Mouse (Mus musculus) limb, embryonic 10.5 days (tissue): ENCODE results near the gene Gpcpd1. TPM values are rescaled to one million over a fixed set of nuclear protein-coding genes. Genes with fewer than 3 reads are reported as not detected.

ENCODE experiments used
- DNase-seq: peaks from one replicate; pipeline ENCODE4 v3.0.0-alpha.2; 2017; ENCODE audit warnings: low spot score
- H3K27ac ChIP-seq: fragments of 300-500 bp; sonication (generic); 2 replicates; pipeline ENCODE4 v1.5.1; 2016; ENCODE audit warnings: mild to moderate bottlenecking
- H3K27me3 ChIP-seq: fragments of 300-500 bp; sonication (generic); 2 replicates; pipeline ENCODE4 v1.6.1; 2016; ENCODE audit warnings: low read depth, mild to moderate bottlenecking; ENCODE audit not compliant: poor library complexity, severe bottlenecking
- H3K36me3 ChIP-seq: fragments of 300-500 bp; sonication (generic); 2 replicates; pipeline ENCODE4 v1.6.1; 2016; ENCODE audit warnings: mild to moderate bottlenecking, moderate library complexity
- H3K4me1 ChIP-seq: fragments of 300-500 bp; sonication (generic); 2 replicates; pipeline ENCODE4 v1.6.1; 2016
- H3K4me3 ChIP-seq: fragments of 300-500 bp; sonication (generic); 2 replicates; pipeline ENCODE4 v1.5.1; 2016; ENCODE audit warnings: mild to moderate bottlenecking, moderate library complexity
- H3K9me3 ChIP-seq: fragments of 300-500 bp; sonication (generic); replicated peaks from 2 replicates; pipeline ENCODE4 v1.6.1; 2016; ENCODE audit warnings: mild to moderate bottlenecking
- WGBS: fragments of 180-500 bp; shearing (Covaris S2); methylation state at CpG from one replicate; pipeline ENCODE4 v1.1.7; 2016; 5-methylcytosine and 5-hydroxymethylcytosine counted together
- polyA plus RNA-seq: library from polyadenylated mRNA; unstranded; fragments of >200 nt; fragmentation: Nextera tagmentation; extraction: Ambion mirVana; gene quantifications from 2 replicates; pipeline ENCODE4 v1.2.1, GENCODE M21; 2016

Gpcpd1 gene
- polyA plus RNA-seq, 1 experiment from 2014 or later = 29.4 TPM

DNA sequence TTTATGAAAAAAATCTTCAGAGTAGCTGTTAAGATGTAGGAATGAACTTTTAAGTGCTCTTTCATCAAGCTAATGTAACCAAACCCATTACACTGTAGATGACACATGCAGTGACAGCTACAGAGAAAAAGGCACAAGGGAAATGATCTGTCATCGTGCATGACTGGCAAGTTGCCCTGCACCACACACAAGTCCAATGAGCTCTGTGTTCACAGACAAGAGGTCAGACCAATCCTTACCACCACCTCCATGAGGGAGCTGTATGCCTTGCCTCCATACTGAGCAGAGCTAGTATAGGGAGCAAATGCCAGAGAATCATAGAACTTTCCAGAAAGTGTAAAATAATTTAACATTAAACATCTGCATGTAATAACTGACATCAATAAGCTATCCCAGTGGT lies 59.7 kb downstream of the Gpcpd1 start:
- Histone ChIP-seq H3K4me3 (no peak overlapping the region), H3K9me3 (no peaks in the 10 kb centered on the region), H3K27me3 (no peaks in the 10 kb centered on the region), H3K36me3 (peaks cover 38% of the 10 kb centered on the region), H3K27ac (no peak overlapping the region), H3K4me1 (peaks cover 4% of the 10 kb centered on the region; the same call in 1 of the 2 replicates)
- WGBS = 86% methylated on average over 1 of the region's 1 CpGs
- no peak for DNase-seq

DNA sequence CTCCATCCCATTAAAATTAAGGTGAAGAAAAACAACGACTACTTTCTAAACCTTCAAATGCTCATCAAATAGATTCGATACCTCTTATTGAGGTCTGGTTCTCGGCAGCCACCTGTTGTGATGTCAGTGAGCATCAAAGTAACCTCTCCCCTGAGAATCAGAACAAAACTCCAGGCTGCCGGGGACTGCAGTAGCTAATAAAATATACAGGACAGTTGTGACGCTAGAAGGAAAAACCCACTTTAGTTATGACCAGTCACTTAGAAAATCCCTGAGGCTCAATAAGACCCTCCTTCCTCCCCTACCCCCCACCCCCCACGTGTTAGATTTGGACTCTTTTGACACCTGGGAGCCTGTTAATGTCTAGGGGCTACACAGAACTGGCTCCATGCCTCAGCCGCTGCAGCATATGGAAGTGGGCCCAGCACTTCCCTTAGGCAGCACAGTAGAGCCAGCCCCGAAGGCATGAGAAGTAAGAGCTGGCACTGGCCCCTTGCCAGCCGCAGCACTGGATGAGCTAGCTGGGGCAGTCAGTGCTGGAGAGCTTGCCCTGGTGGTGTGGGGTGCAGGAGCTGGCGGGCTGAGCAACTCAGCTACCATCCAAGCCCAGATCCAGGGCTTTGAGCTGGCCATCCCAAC lies 60.5 kb downstream of the Gpcpd1 start:
- WGBS = 75% methylated on average over 10 of the region's 10 CpGs
- Histone ChIP-seq H3K27ac (no peak overlapping the region), H3K4me1 (peaks cover 4% of the 10 kb centered on the region; the same call in 1 of the 2 replicates), H3K9me3 (no peaks in the 10 kb centered on the region), H3K36me3 (peaks cover 30% of the 10 kb centered on the region), H3K4me3 (no peak overlapping the region), H3K27me3 (no peaks in the 10 kb centered on the region)
- DNase-seq = no peak

DNA sequence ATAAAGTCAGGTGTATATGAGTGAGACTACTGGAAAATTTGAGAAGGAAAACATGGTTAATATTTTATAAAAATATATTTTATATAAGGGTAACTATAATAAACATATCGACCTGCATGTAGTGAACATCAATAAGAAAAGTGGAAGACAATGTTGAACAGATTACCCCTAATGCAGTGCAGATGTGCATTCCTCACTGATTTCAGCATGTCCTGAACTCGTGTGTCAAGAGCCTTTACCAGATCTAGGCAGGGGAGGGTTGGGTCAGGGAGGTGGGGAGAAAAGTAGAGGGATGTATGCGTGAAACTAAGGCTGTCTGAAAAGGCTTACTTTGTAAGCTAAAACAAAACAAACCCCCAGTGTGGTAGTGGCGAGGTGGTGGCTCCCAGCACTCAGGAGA lies 61.4 kb downstream of the Gpcpd1 start:
- H3K27me3 ChIP-seq = no peaks in the 10 kb centered on the region
- no peak overlapping the region for H3K27ac ChIP-seq
- H3K9me3 ChIP-seq = no peaks in the 10 kb centered on the region
- WGBS = 53% methylated on average over 4 of the region's 4 CpGs
- peaks cover 23% of the 10 kb centered on the region for H3K36me3 ChIP-seq
- H3K4me1 ChIP-seq = peaks cover 4% of the 10 kb centered on the region; the same call in 1 of the 2 replicates
- H3K4me3 ChIP-seq = no peak overlapping the region
- no peak for DNase-seq

DNA sequence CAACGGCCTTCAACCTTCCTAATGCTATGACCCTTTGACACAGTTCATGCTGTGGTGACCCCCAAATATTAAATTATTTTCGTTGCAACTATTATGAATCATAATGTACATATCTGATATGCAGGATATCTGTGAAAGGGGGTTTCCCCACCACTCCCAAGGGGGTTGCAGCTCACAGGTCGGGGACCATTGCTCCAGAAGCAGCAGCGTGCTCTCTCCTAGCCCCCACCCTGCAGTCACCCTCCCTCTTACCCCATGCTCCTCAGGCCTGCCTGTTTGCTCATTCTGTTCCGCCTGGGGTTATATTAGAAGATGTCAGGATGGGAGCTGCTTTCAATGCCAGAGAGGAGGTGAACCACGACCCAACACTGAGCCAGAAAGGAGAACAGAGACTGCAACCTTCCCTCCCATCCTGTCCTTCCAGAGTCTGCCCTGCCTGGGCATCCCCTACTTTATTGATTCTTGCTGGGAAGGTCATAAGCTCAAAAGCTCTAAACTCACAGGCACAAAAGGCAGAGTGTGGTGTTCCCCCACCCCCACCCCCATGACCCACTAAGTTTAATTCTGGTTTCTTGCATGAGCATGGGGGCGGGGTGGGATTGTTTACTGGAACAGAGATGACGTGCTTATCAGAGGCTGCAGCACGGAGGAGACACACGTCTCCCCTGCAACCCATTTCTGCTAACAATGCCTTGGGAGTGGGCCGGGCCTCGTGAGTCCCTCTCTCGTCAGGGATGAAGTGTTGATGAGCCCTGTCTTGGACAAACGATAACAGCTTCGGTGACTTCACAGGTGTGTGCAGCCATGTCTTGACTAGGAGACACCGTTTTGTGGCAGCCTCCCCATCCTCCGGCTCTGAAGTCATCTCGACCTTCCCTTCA lies 69.3 kb downstream of the Gpcpd1 start:
- no peaks in the 10 kb centered on the region for H3K4me1 ChIP-seq
- WGBS = 79% methylated on average over 18 of the region's 18 CpGs
- DNase-seq = no peak
- no peak overlapping the region for H3K27ac ChIP-seq
- H3K9me3 ChIP-seq = no peaks in the 10 kb centered on the region
- H3K36me3 ChIP-seq = no peaks in the 10 kb centered on the region
- H3K27me3 ChIP-seq = no peaks in the 10 kb centered on the region; the same call in 1 of the 2 replicates
- H3K4me3 ChIP-seq = no peak overlapping the region

DNA sequence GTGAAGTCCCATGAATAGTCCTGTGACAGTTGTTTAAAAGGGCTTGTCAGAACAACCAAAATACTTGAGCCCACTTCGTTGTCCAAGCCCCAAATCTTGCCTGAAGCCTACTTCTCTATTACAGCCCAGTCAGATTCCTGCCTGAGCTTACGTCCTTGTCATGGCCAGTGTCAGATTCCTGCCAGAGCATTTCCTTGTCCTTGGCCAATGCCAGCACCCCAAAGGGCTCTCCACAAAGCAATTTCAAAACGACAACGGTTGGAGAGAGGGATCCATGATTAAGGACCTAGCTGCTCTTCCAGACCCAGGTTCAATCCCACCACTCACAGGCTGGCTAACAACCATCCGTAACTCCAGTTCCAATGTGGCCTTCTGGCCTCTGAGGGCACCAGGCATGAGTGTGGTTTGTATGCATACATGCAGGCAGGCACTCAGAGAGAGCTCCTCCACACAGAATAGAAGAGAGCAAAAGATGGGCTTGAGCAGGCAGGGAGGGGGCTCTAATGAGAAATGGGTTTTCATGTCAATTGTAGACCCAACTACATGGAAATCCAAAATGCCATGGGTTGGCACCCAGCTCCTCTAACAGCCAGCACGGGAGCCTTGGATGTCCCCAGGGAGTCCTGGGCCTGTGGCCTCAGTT lies 70.2 kb downstream of the Gpcpd1 start:
- Histone ChIP-seq H3K36me3 (no peaks in the 10 kb centered on the region), H3K27ac (no peak overlapping the region), H3K27me3 (no peaks in the 10 kb centered on the region; the same call in 1 of the 2 replicates), H3K9me3 (no peaks in the 10 kb centered on the region), H3K4me1 (peaks cover 7% of the 10 kb centered on the region; the same call in 1 of the 2 replicates), H3K4me3 (no peak overlapping the region)
- no peak for DNase-seq
- 79% methylated on average over 6 of the region's 6 CpGs for WGBS

DNA sequence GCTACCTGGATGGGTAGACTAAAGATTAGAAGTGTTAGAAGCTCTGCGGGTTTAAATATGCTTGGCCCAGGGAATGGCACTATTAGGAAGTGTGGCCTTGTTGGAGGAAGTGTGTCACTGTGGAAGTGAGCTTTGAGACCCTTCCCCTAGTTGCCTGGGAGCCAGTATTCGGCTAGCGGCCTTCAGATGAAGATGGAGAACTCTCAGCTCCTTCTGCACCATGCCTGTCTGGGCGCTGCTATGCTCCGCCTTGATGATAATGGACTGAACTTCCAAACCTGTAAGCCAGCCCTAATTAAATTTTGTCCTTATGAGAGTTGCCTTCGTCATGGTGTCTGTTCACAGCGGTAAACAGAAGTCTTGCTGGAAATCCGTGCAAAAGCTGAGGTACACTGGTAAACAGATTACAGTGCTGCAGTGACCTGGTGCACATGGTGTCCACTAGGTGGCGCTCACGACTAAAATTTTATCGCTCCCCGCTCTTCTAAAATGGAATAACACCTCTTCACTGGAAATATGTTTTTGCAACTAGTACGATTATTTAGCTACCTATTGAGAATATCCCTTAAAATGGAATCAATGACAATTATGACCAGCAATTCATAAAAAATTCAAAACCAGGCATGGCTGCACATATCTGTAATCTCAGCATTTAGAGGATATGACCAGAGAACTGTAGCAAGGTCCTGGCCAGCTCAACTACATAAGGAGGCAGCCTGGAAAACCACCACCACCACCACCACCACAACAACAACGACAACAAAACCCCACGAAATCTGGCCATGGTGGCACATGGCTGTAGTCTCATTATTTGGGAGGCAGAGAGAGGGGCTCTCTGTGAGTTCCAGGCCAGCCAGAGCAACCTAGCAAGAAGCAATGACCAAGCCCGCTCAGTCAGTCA lies 71.1 kb downstream of the Gpcpd1 start:
- peak; percentile 80 for DNase-seq
- no peaks in the 10 kb centered on the region for H3K36me3 ChIP-seq
- no peak overlapping the region for H3K4me3 ChIP-seq
- no peaks in the 10 kb centered on the region for H3K9me3 ChIP-seq
- H3K27ac ChIP-seq = no peak overlapping the region
- no peaks in the 10 kb centered on the region; the same call in 1 of the 2 replicates for H3K27me3 ChIP-seq
- WGBS = 34% methylated on average over 16 of the region's 16 CpGs
- H3K4me1 ChIP-seq = peaks cover 7% of the 10 kb centered on the region; the same call in 1 of the 2 replicates

DNA sequence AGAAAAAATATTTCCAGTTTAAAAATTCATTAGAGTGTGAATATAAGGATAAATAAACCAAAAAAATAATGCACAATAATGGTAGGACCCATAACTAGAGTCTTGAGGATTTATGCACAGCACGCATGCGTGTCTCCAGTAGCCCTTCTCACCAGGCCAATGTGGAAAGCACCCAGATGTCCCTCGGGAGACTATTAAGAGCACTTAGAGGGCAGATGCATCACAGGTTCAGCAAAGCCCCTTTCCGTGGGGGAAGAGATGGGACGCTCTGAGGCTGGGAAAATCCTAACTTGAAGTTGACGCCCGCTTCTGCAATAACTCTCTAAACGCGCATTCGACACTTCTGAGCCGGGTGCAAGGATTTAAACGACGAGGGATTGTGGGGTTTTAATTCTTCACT lies 71.9 kb downstream of the Gpcpd1 start:
- Histone ChIP-seq H3K27ac (no peak overlapping the region), H3K27me3 (no peaks in the 10 kb centered on the region; the same call in 1 of the 2 replicates), H3K4me3 (no peak overlapping the region), H3K36me3 (no peaks in the 10 kb centered on the region), H3K4me1 (peaks cover 7% of the 10 kb centered on the region; the same call in 1 of the 2 replicates), H3K9me3 (no peaks in the 10 kb centered on the region)
- DNase-seq = no peak
- 83% methylated on average over 13 of the region's 13 CpGs for WGBS

DNA sequence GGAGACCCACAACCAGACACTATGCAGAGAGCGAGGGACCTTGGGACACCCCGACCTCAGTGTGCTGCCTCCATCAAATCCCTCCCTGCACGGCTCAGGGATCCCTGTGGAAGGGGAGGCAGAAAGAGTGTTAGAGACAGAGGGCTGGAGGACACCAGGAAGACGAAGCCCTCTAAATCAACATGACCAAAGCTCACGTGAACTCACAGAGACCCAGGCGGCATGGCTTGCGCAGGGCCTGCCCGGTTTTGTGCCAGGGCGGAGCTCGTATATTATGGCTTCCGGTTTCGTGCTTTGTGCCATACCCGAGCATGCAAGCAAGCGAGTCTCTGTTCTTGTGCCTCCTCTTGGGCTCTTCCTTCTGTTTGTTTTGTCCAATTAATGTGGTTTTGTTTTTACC lies 72.5 kb downstream of the Gpcpd1 start:
- no peak overlapping the region for H3K4me3 ChIP-seq
- DNase-seq = no peak
- H3K9me3 ChIP-seq = no peaks in the 10 kb centered on the region
- H3K36me3 ChIP-seq = no peaks in the 10 kb centered on the region
- H3K4me1 ChIP-seq = peaks cover 7% of the 10 kb centered on the region; the same call in 1 of the 2 replicates
- no peak overlapping the region for H3K27ac ChIP-seq
- H3K27me3 ChIP-seq = no peaks in the 10 kb centered on the region; the same call in 1 of the 2 replicates
- 86% methylated on average over 14 of the region's 14 CpGs for WGBS

DNA sequence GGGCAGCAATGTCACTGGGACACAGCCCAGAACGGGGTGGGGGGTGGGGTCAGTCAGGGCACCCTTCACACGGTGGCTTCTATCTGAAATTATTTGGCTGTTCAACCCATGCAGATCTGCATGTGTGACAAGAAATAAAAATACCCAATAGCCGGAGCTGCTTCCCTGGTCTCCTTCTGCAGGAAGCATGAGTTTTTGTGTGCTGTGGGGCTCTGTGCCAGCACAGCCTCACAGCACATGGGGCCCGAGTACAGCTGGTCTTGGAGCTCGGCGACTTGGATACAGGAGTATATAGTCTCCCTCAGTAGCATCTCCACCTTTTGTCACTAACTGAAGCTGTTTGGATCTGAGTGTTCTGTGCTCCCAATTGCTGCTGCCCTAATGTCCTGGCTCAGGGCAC lies 73.2 kb downstream of the Gpcpd1 start:
- no peak overlapping the region for H3K27ac ChIP-seq
- peaks cover 7% of the 10 kb centered on the region; the same call in 1 of the 2 replicates for H3K4me1 ChIP-seq
- no peaks in the 10 kb centered on the region for H3K36me3 ChIP-seq
- DNase-seq = no peak
- WGBS = 70% methylated on average over 6 of the region's 6 CpGs
- H3K4me3 ChIP-seq = no peak overlapping the region
- H3K27me3 ChIP-seq = no peaks in the 10 kb centered on the region; the same call in 1 of the 2 replicates
- H3K9me3 ChIP-seq = no peaks in the 10 kb centered on the region

DNA sequence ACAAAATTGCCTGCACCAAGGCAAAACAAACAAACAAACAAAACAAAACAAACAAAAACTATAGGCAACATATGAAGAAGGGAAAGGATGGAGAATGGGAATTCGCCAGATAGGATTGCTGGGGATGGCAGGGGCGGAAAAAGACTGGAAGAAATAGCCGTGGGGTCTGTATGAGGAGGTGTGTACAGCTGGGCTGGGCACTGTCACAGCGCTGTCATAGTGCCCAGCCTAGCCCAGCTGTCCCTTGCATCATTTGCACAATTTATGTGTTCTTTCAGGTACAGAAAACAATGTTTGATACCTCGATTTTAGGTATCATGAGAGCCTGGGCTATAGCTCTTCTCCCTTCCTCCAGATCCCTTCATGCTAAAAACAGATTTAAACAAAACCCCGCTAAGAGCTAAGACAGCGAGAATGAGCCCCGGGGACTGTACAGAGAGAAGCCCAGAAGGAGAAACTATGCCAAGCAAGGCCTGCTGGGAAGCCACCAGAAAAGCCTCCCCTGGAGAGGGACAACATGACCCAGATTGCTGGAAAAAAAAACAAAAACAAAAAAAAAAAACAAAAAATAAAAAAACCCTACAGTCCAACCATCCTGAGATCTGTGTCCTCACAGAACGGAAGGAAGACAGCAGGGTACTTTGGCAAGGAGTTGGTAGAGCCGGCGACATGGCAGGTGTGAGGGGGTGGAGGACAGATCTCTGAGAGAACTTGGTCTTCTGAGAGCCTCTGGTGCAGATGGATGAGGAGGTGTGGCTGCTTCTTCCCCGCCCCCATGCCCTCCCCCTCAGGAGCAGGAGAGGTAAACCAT lies 74.0 kb downstream of the Gpcpd1 start:
- DNase-seq = no peak
- no peak overlapping the region for H3K27ac ChIP-seq

DNA sequence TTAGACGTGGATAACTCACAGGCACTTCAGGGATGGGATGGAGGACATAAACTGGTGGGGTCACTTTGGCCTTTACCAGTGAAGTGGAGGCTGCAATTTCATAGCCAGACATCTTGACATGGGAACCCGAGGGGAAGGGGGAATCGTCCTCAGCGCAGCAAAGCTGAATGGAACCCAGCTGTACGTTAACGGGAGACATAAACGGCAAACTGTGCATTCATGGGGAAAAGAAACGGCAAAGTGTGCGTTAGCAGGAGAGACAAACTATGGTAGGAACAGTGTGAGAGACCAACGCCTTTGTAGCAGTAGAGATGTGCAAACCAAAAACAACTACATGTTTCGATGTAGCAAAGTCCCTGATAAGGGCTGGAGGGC lies 74.6 kb downstream of the Gpcpd1 start:
- Histone ChIP-seq H3K36me3 (no peaks in the 10 kb centered on the region), H3K4me3 (no peak overlapping the region), H3K27me3 (no peaks in the 10 kb centered on the region; the same call in 1 of the 2 replicates), H3K4me1 (peaks cover 7% of the 10 kb centered on the region; the same call in 1 of the 2 replicates), H3K9me3 (no peaks in the 10 kb centered on the region), H3K27ac (no peak overlapping the region)
- 78% methylated on average over 11 of the region's 11 CpGs for WGBS
- DNase-seq = no peak

More for the DNA sequence above, 74.0 kb downstream of the Gpcpd1 start:
- H3K36me3 ChIP-seq = no peaks in the 10 kb centered on the region
- H3K4me3 ChIP-seq = no peak overlapping the region
- 74% methylated on average over 12 of the region's 12 CpGs for WGBS
- no peaks in the 10 kb centered on the region for H3K9me3 ChIP-seq
- peaks cover 7% of the 10 kb centered on the region; the same call in 1 of the 2 replicates for H3K4me1 ChIP-seq
- no peaks in the 10 kb centered on the region; the same call in 1 of the 2 replicates for H3K27me3 ChIP-seq
